Mouse (Mus musculus): ENCODE data around the gene Ccer1.

GRCm38 (mm10) chr10:97643768-97644167 is 49.1 kb upstream of the Ccer1 start, which contains the start of gene Epyc:
- TF ChIP-seq CTCF (IDR thresholded peaks at IDR 0.05; ENCODE audit: control insufficient read depth, insufficient read depth, low read length) (no peak), POLR2A (IDR thresholded peaks at IDR 0.05; ENCODE audit: borderline replicate concordance, control insufficient read depth, low read depth, low read length) (no peak)
